Mouse (Mus musculus): ENCODE results near the gene Gm6358. TPM values are rescaled to one million over a fixed set of nuclear protein-coding genes. Genes with fewer than 3 reads are reported as not detected.
"Not testable (repeated sequence)": the region's sequence is repeated elsewhere in the genome, so short reads cannot be mapped to it uniquely, and the experiment has no call there.

Gm6358 gene
- polyA plus RNA-seq (2015; fragmentation: Nextera tagmentation; extraction: Ambion mirVana), result not detected in 2 replicates

DNA sequence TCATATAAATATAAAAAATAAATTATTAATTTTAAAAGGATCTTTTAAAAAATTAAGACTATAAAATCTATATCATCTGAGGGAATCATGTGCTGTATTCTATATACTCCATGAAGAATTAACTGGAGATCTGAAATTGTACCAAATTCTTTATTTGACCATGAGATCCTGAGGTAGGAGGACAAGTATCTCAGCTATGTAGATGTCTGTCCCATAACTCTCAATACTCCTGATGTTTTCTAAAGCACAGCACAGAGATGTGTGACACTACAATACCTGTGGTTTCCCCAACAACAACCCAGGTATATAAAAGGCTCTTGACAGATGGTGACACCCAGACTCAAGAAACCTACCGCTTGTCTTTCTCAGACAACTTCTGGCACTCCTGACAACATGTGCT, at the start of gene Gm6358:
Gene Gm6358 (plus strand): TSS at position 301 of the 400 bp plus-strand sequence.
- ATAC-seq (ENCODE audit: insufficient number of reproducible peaks, low FRiP score, low TSS enrichment, low read depth), result no peak
- no peaks in the 10 kb centered on the region for H3K27me3 ChIP-seq
- no peak within 1 kb of the TSS for H3K4me3 ChIP-seq
- H3K9ac ChIP-seq, result no peak within 1 kb of the TSS
- no peaks in the 10 kb centered on the region for H3K4me1 ChIP-seq
- H3K27ac ChIP-seq, result no peak within 1 kb of the TSS
- H3K4me2 ChIP-seq, result no peak within 1 kb of the TSS
- H3K9me3 ChIP-seq, result no peaks in the 10 kb centered on the region
- WGBS, result 95% methylated on average over 1 of the region's 1 CpGs
- H3K36me3 ChIP-seq, result no peaks in the 10 kb centered on the region

DNA sequence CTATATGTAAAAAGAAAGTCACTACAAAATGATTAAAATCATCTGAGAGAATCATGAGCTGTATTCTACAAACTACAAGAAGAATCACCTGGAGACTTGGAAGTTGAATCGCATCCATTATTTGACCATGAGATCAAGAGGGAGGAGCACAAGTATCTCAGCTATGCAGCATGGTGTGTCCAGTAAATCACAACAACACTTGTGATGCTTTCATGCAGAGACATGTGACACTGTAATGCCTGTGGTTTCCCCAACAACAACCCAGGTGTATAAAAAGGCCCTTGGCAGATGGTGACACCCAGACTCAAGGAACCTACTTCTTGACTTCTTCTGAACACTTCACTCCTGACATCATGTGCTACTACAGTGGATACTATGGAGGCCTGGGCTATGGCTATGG, 10.1 kb downstream of the Gm6358 start, which contains the start of gene Gm10061:
Gene Gm10061 (plus strand): TSS at position 301 of the 400 bp plus-strand sequence.
- H3K27ac ChIP-seq, result no peak within 1 kb of the TSS
- H3K27me3 ChIP-seq, result no peaks in the 10 kb centered on the region
- no peak within 1 kb of the TSS for H3K4me3 ChIP-seq
- WGBS, result 81% methylated on average over 1 of the region's 1 CpGs
- H3K4me1 ChIP-seq, result no peaks in the 10 kb centered on the region
- H3K36me3 ChIP-seq, result no peaks in the 10 kb centered on the region
- H3K9ac ChIP-seq, result no peak within 1 kb of the TSS
- H3K4me2 ChIP-seq, result no peak within 1 kb of the TSS
- no peaks in the 10 kb centered on the region for H3K9me3 ChIP-seq
- no peak for ATAC-seq (ENCODE audit: insufficient number of reproducible peaks, low FRiP score, low TSS enrichment, low read depth)

DNA sequence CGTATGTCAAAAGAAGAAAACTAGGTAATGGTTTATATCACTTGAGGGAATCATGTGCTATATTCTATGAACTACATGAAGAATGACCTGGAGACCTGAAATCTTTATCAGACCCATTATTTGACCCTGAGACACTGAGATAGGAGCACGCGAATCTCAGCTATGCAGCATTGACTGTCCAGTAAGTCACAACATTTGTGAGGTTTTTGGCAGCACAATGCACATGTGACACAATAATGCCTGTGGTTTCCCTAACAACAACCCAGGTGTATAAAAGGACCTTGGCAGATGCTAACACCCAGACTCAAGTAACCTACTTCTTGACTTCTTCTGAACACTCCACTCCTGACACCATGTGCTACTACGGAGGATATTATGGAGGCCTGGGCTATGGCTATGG, 17.0 kb downstream of the Gm6358 start, which contains the start of gene Gm9789:
Gene Gm9789 (plus strand): TSS at position 301 of the 400 bp plus-strand sequence.
- WGBS, result 84% methylated on average over 4 of the region's 4 CpGs
- H3K36me3 ChIP-seq, result no peaks in the 10 kb centered on the region
- no peak within 1 kb of the TSS for H3K4me2 ChIP-seq

DNA sequence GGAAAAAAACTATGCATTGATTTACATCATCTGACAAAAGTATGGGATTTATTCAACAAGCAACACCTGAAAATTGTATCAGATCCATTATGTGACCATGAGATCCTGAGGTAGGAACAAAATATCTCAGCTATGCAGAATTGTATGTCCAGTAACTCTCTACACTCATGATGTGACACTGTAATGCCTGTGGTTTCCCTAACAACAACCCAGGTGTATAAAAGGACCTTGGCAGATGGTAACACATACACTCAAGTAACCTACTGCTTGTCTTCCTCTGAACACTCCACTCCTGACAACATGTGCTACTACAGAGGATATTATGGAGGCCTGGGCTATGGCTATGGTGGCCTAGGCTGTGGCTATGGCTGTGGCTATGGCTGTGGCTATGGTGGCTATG, 28.5 kb downstream of the Gm6358 start, which contains the start of gene Gm7735:
Gene Gm7735 (plus strand): TSS at position 301 of the 400 bp plus-strand sequence.
- not testable (repeated sequence) for H3K36me3 ChIP-seq; H3K9me3 ChIP-seq; H3K4me2 ChIP-seq; H3K4me1 ChIP-seq; H3K27me3 ChIP-seq; H3K4me3 ChIP-seq; H3K27ac ChIP-seq; ATAC-seq (ENCODE audit: insufficient number of reproducible peaks, low FRiP score, low TSS enrichment, low read depth); H3K9ac ChIP-seq

More for the DNA sequence above, 17.0 kb downstream of the Gm6358 start, which contains the start of gene Gm9789:
- Histone ChIP-seq H3K9me3 (no peaks in the 10 kb centered on the region), H3K9ac (no peak within 1 kb of the TSS), H3K4me1 (no peaks in the 10 kb centered on the region), H3K27me3 (no peaks in the 10 kb centered on the region), H3K27ac (no peak within 1 kb of the TSS), H3K4me3 (no peak within 1 kb of the TSS)
- no peak for ATAC-seq (ENCODE audit: insufficient number of reproducible peaks, low FRiP score, low TSS enrichment, low read depth)

DNA sequence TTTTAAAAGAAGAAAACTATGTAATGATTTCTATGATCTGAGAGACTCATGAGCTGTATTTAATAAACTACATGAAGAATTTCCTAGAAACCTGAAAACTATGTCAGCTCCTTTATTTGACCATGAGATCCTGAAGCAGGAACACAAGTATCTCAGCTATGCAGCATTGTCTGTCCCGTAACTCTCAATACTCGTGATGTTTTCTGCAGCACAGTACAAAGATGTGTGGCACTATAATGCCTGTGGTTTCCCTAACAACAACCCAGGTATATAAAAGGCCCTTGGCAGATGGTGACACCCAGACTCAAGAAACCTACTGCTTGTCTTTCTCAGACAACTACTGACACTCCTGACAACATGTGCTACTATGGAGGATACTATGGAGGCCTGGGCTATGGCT, 33.8 kb downstream of the Gm6358 start, which contains the start of gene 1110057P08Rik:
Gene 1110057P08Rik (plus strand): TSS at position 301 of the 400 bp plus-strand sequence.
- Histone ChIP-seq H3K9ac (no peak within 1 kb of the TSS), H3K4me2 (no peak within 1 kb of the TSS), H3K9me3 (no peaks in the 10 kb centered on the region), H3K4me3 (no peak within 1 kb of the TSS), H3K36me3 (no peaks in the 10 kb centered on the region), H3K27me3 (no peaks in the 10 kb centered on the region), H3K27ac (no peak within 1 kb of the TSS), H3K4me1 (no peaks in the 10 kb centered on the region)
- WGBS, result 64% methylated on average over 2 of the region's 2 CpGs
- no peak for ATAC-seq (ENCODE audit: insufficient number of reproducible peaks, low FRiP score, low TSS enrichment, low read depth)

DNA sequence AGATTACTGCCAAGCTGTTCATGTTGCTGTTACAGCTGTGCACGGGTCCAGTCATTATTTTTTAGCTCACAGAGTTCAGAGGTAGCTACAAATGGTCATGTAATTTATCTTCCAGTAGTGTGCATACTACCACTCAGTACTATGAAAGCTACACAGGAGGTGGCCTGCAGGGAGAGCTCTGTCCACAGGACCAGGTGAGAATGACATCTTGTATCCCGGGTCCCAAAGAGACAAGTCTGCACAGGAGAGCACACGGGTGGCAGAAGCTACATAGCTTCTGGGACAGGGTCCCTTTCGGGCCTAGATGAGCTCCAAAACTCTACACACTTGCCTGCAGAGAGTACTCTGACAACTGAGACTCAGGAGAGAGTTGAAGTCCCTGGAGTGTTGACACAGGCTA, 48.0 kb downstream of the Gm6358 start:
- Histone ChIP-seq H3K36me3 (no peaks in the 10 kb centered on the region), H3K4me3 (no peak overlapping the region), H3K9me3 (no peaks in the 10 kb centered on the region), H3K27me3 (no peaks in the 10 kb centered on the region), H3K9ac (no peak overlapping the region), H3K4me2 (no peak overlapping the region), H3K4me1 (no peaks in the 10 kb centered on the region), H3K27ac (no peak overlapping the region)
- 76% methylated on average over 4 of the region's 4 CpGs for WGBS
- ATAC-seq (ENCODE audit: insufficient number of reproducible peaks, low FRiP score, low TSS enrichment, low read depth), result no peak

Other genes with a start within 250 kb of the Gm6358 start
- not detected in 2 replicates for gene Krtap19-5, start 244.4 kb upstream of the Gm6358 start, polyA plus RNA-seq (2015; fragmentation: Nextera tagmentation; extraction: Ambion mirVana)
- not detected in 2 replicates for gene Krtap19-9b, start 208.6 kb upstream of the Gm6358 start, polyA plus RNA-seq (2015; fragmentation: Nextera tagmentation; extraction: Ambion mirVana)
- 0.42 TPM in 1 of 2 replicates, not detected in the other for gene Krtap16-3, start 178.0 kb upstream of the Gm6358 start, polyA plus RNA-seq (2015; fragmentation: Nextera tagmentation; extraction: Ambion mirVana)
- 0.50 and 1.2 TPM in 2 replicates for gene Krtap22-2, start 130.1 kb upstream of the Gm6358 start, polyA plus RNA-seq (2015; fragmentation: Nextera tagmentation; extraction: Ambion mirVana)
- 1.0 TPM in 1 of 2 replicates, not detected in the other for gene Gm10229, start 125.6 kb upstream of the Gm6358 start, polyA plus RNA-seq (2015; fragmentation: Nextera tagmentation; extraction: Ambion mirVana)
- 0.68 TPM in 1 of 2 replicates, not detected in the other for gene Krtap6-1, start 109.2 kb upstream of the Gm6358 start, polyA plus RNA-seq (2015; fragmentation: Nextera tagmentation; extraction: Ambion mirVana)
- 0.65 TPM in 1 of 2 replicates, not detected in the other for gene Gm10228, start 99.4 kb upstream of the Gm6358 start, polyA plus RNA-seq (2015; fragmentation: Nextera tagmentation; extraction: Ambion mirVana)
- gene Krtap6-5, start 93.0 kb upstream of the Gm6358 start, polyA plus RNA-seq (2015; fragmentation: Nextera tagmentation; extraction: Ambion mirVana), result not detected in 2 replicates
- 0.64 and 2.6 TPM in 2 replicates for gene 1110025L11Rik, start 76.8 kb upstream of the Gm6358 start, polyA plus RNA-seq (2015; fragmentation: Nextera tagmentation; extraction: Ambion mirVana)
- gene Krtap6-3, start 56.8 kb upstream of the Gm6358 start, polyA plus RNA-seq (2015; fragmentation: Nextera tagmentation; extraction: Ambion mirVana), result not detected in 2 replicates
- gene Gm10061, start 10.2 kb downstream of the Gm6358 start, polyA plus RNA-seq (2015; fragmentation: Nextera tagmentation; extraction: Ambion mirVana), result not detected in 2 replicates
- not detected in 2 replicates for gene Gm9789, start 17.1 kb downstream of the Gm6358 start, polyA plus RNA-seq (2015; fragmentation: Nextera tagmentation; extraction: Ambion mirVana)
- not detected in 2 replicates for gene Gm7735, start 28.6 kb downstream of the Gm6358 start, polyA plus RNA-seq (2015; fragmentation: Nextera tagmentation; extraction: Ambion mirVana)
- not detected in 2 replicates for gene 1110057P08Rik, start 33.9 kb downstream of the Gm6358 start, polyA plus RNA-seq (2015; fragmentation: Nextera tagmentation; extraction: Ambion mirVana)
- not detected in 2 replicates for gene Krtap20-2, start 65.0 kb downstream of the Gm6358 start, polyA plus RNA-seq (2015; fragmentation: Nextera tagmentation; extraction: Ambion mirVana)